Mouse (Mus musculus) thymus, adult 18-20 months (tissue): Measurements from ENCODE around the gene Vmn1r42.
"Not testable (repeated sequence)": the region's sequence is repeated elsewhere in the genome, so short reads cannot be mapped to it uniquely, and the experiment has no call there.

Experiments used
- DNase-seq, 2 experiments: peaks; one replicate each; pipeline ENCODE4 v3.0.0; 2022; ENCODE audit warnings: mixed read lengths in 2 of 2

Vmn1r42 gene

GRCm38 (mm10) chr6:89876313-89876712 lies at the start of gene Vmn1r42, which contains the start of gene Vmn1r43:
Gene Vmn1r42 (minus strand): TSS chr6:89876413.
Gene Vmn1r43 (minus strand): TSS chr6:89876413.
- DNase-seq, result not testable (repeated sequence)

GRCm38 (mm10) chr6:89883812-89884211 lies 7.6 kb upstream of the Vmn1r42 start:
- DNase-seq, result no peak

GRCm38 (mm10) chr6:89883360-89883759 lies 7.1 kb upstream of the Vmn1r42 start, which contains the start of gene Vmn1r44:
Gene Vmn1r44 (plus strand): TSS chr6:89883660.
- no peak for DNase-seq

- no peak for DNase-seq
Measured at GRCm38 (mm10) chr6:89880867-89881266, 4.7 kb upstream of the Vmn1r42 start.

- DNase-seq, result no peak
Measured at GRCm38 (mm10) chr6:89876963-89877362, 750 bp upstream of the Vmn1r42 start.

GRCm38 (mm10) chr6:89867976-89868375 lies 8.2 kb downstream of the Vmn1r42 start:
- DNase-seq, result no peak

GRCm38 (mm10) chr6:89867276-89867675 lies 8.9 kb downstream of the Vmn1r42 start:
- DNase-seq, result no peak

- DNase-seq, result no peak
Measured at GRCm38 (mm10) chr6:89863792-89864191, 12.4 kb downstream of the Vmn1r42 start.

GRCm38 (mm10) chr6:89859839-89860238 lies 16.4 kb downstream of the Vmn1r42 start:
- no peak for DNase-seq

GRCm38 (mm10) chr6:89857552-89857951 lies 18.7 kb downstream of the Vmn1r42 start:
- no peak for DNase-seq
